Mouse (Mus musculus): ENCODE measurements around the gene Gm9508.

DNA sequence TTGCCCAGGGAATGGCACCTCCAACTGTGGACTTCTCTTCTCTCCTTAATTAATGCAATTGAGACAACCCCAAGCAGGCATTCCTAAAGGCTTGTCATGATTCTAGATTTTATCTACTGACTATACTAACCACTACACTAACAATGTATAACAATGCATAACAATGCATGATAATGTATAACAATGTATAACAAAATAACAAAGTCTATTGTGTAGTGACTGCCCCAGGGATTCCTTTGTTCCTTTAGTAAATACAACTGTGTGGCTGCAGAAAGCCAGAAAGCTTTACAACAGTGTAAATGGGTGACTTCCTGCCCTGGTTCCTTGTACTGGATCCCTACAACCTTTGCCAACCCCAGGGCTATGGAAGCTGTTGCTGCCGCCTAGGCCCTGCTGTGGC lies 38.9 kb upstream of the Gm9508 start:
- TF ChIP-seq PAX5 (IDR thresholded peaks at IDR 0.05; ENCODE audit: low read length) (no peak), JUND (conservative IDR thresholded peaks at IDR 0.05; ENCODE audit: low read depth, low read length) (no peak), CTCF (conservative IDR thresholded peaks at IDR 0.05 in 1 of 2, IDR thresholded peaks at IDR 0.05 in 1 of 2; ENCODE audit: low read depth in 2 of 2, low read length in 2 of 2) (no peak), CHD2 (IDR thresholded peaks at IDR 0.05; ENCODE audit: low read length) (no peak), USF1 (IDR thresholded peaks at IDR 0.05; ENCODE audit: low read depth, low read length) (no peak), EP300 (IDR thresholded peaks at IDR 0.05; ENCODE audit: low read length) (no peak), TCF12 (IDR thresholded peaks at IDR 0.05; ENCODE audit: low read depth, low read length) (no peak)
